Mouse (Mus musculus) forebrain, embryonic 16.5 days (tissue): ENCODE data around the gene Nlk. TPM values are rescaled to one million over a fixed set of nuclear protein-coding genes. Genes with fewer than 3 reads are reported as not detected.

Source experiments
- ATAC-seq: fragments of 200-750 bp; cut with Nextera tagmentation; 2 replicates; pipeline ENCODE4 v1.8.0; 2017; ENCODE audit warnings: mild to moderate bottlenecking, moderate library complexity
- H3K27ac ChIP-seq: fragments of 300-500 bp; sonication (generic); 2 replicates; pipeline ENCODE4 v1.5.1; 2014; ENCODE audit warnings: low read length, control low read depth
- H3K27me3 ChIP-seq: fragments of 300-500 bp; sonication (generic); replicated peaks from 2 replicates; pipeline ENCODE4 v1.6.1; 2014; ENCODE audit warnings: low read length; ENCODE audit not compliant: control insufficient read depth, insufficient read depth
- H3K36me3 ChIP-seq: fragments of 300-500 bp; sonication (generic); 2 replicates; pipeline ENCODE4 v1.6.1; 2014; ENCODE audit not compliant: control insufficient read depth, insufficient read depth
- H3K4me1 ChIP-seq: fragments of 300-500 bp; sonication (generic); replicated peaks from 2 replicates; pipeline ENCODE4 v1.6.1; 2014; ENCODE audit warnings: low read length; ENCODE audit not compliant: control insufficient read depth, insufficient read depth
- H3K4me2 ChIP-seq: fragments of 300-500 bp; sonication (generic); 2 replicates; pipeline ENCODE4 v1.6.1; 2014; ENCODE audit warnings: mild to moderate bottlenecking, low read length, control low read depth
- H3K4me3 ChIP-seq: fragments of 300-500 bp; sonication (generic); replicated peaks from 2 replicates; pipeline ENCODE4 v1.5.1; 2014; ENCODE audit warnings: mild to moderate bottlenecking, low read length, control low read depth
- H3K9ac ChIP-seq: fragments of 300-500 bp; sonication (generic); replicated peaks from 2 replicates; pipeline ENCODE4 v1.6.1; 2014; ENCODE audit warnings: low read depth, low read length, control low read depth
- H3K9me3 ChIP-seq: fragments of 300-500 bp; sonication (generic); 2 replicates; pipeline ENCODE4 v1.6.1; 2016; ENCODE audit warnings: low read length; ENCODE audit not compliant: control insufficient read depth
- WGBS: fragments of 180-500 bp; shearing (Covaris S2); extraction: QIAGEN DNeasy Blood & Tissue Kit; methylation state at CpG from one replicate; pipeline ENCODE4 v1.1.7; 2014; 5-methylcytosine and 5-hydroxymethylcytosine counted together
- polyA plus RNA-seq: library from polyadenylated mRNA; unstranded; fragments of >200 nt; fragmentation: Nextera tagmentation; extraction: Ambion mirVana; gene quantifications from 2 replicates; pipeline ENCODE4 v1.2.1, GENCODE M21; 2015

The Nlk gene
- polyA plus RNA-seq, 1 experiment from 2014 or later: 31.2 TPM

DNA sequence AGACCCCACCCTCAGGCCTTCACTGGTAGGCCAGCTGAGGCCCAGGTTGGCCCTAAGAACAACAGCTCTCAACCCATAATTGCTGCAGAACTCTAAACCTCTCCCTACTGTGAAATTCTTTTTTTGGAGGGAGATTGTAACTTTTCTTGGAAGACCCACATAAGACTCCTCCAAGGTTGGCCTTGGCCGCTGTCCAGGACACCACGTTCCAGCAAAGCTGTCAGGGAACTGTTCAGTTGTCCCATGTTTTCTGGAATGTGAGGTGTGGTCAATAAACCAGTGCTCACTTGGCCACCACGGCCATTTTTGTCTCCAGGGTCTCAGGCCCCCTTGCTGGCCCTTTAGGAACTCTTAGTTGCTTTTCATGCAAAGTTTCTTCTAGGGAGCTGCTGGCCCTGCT lies 175.3 kb downstream of the Nlk start:
- H3K4me3 ChIP-seq: no peak overlapping the region
- 87% methylated on average over 3 of the region's 3 CpGs for WGBS
- no peak for ATAC-seq
- H3K4me1 ChIP-seq: no peaks in the 10 kb centered on the region
- H3K36me3 ChIP-seq: peaks cover 61% of the 10 kb centered on the region
- H3K9ac ChIP-seq: no peak overlapping the region
- no peaks in the 10 kb centered on the region for H3K27me3 ChIP-seq
- no peak overlapping the region for H3K27ac ChIP-seq
- H3K9me3 ChIP-seq: no peaks in the 10 kb centered on the region
- no peak overlapping the region for H3K4me2 ChIP-seq

- Histone ChIP-seq H3K27ac (no peak overlapping the region), H3K4me2 (no peak overlapping the region), H3K4me3 (no peak overlapping the region), H3K27me3 (no peaks in the 10 kb centered on the region), H3K9me3 (no peaks in the 10 kb centered on the region), H3K9ac (no peak overlapping the region), H3K36me3 (peaks cover 63% of the 10 kb centered on the region), H3K4me1 (no peaks in the 10 kb centered on the region; the same call in 1 of the 2 replicates)
- 84% methylated on average over 10 of the region's 10 CpGs for WGBS
- no peak for ATAC-seq
Measured at GRCm38 (mm10) chr11:78518931-78519330, 178.2 kb downstream of the Nlk start.

Other genes with a start within 250 kb of the Nlk start
- gene Slc46a1, start 231.7 kb downstream of the Nlk start, polyA plus RNA-seq: 18.3 and 19.8 TPM in 2 replicates
- gene Sarm1, start 199.6 kb downstream of the Nlk start, polyA plus RNA-seq: 51.6 and 56.6 TPM in 2 replicates
- gene Vtn, start 198.3 kb downstream of the Nlk start, polyA plus RNA-seq: 76.0 and 99.3 TPM in 2 replicates
- gene Sebox, start 193.9 kb downstream of the Nlk start, polyA plus RNA-seq: 0.16 and 0.19 TPM in 2 replicates
- 78.8 and 86.3 TPM in 2 replicates for gene Tmem199, start 185.2 kb downstream of the Nlk start, polyA plus RNA-seq
- 209 and 214 TPM in 2 replicates for gene Poldip2, start 185.2 kb downstream of the Nlk start, polyA plus RNA-seq
- 71.5 and 71.8 TPM in 2 replicates for gene Tnfaip1, start 161.0 kb downstream of the Nlk start, polyA plus RNA-seq
- 111 and 117 TPM in 2 replicates for gene Ift20, start 161.0 kb downstream of the Nlk start, polyA plus RNA-seq
- 31.1 and 34.9 TPM in 2 replicates for gene Tmem97, start 146.6 kb downstream of the Nlk start, polyA plus RNA-seq
- 35.6 and 39.5 TPM in 2 replicates for gene Ccnq, start 54.4 kb upstream of the Nlk start, polyA plus RNA-seq
- 26.3 and 29.8 TPM in 2 replicates for gene Lyrm9, start 129.2 kb upstream of the Nlk start, polyA plus RNA-seq
- 1.2 and 1.4 TPM in 2 replicates for gene Nos2, start 223.4 kb upstream of the Nlk start, polyA plus RNA-seq